Mouse (Mus musculus) hindbrain, embryonic 15.5 days (tissue): ENCODE data around the gene D13Ertd608e. TPM values are rescaled to one million over a fixed set of nuclear protein-coding genes. Genes with fewer than 3 reads are reported as not detected.
A peak's percentile ranks its signal among the peaks of the same experiment; 100 is the strongest.
"Not testable (repeated sequence)": the region's sequence is repeated elsewhere in the genome, so short reads cannot be mapped to it uniquely, and the experiment has no call there.

Experiments used
- ATAC-seq: fragments of 200-750 bp; cut with Nextera tagmentation; 2 replicates; pipeline ENCODE4 v1.8.0; 2017; ENCODE audit warnings: low read depth, moderate number of reproducible peaks, moderate TSS enrichment; ENCODE audit not compliant: low FRiP score
- H3K27ac ChIP-seq: fragments of 300-500 bp; sonication (generic); replicated peaks from 2 replicates; pipeline ENCODE4 v1.5.1; 2015; ENCODE audit warnings: mild to moderate bottlenecking, inconsistent platforms
- H3K27me3 ChIP-seq: fragments of 300-500 bp; sonication (generic); 2 replicates; pipeline ENCODE4 v1.6.1; 2015; ENCODE audit warnings: control low read depth, inconsistent platforms
- H3K36me3 ChIP-seq: fragments of 300-500 bp; sonication (generic); 2 replicates; pipeline ENCODE4 v1.6.1; 2015; ENCODE audit warnings: control low read depth, inconsistent platforms
- H3K4me1 ChIP-seq: fragments of 300-500 bp; sonication (generic); replicated peaks from 2 replicates; pipeline ENCODE4 v1.6.1; 2015; ENCODE audit warnings: control low read depth, inconsistent platforms
- H3K4me2 ChIP-seq: fragments of 300-500 bp; sonication (generic); 2 replicates; pipeline ENCODE4 v1.6.1; 2015; ENCODE audit warnings: moderate library complexity, mild to moderate bottlenecking, inconsistent platforms
- H3K4me3 ChIP-seq: fragments of 300-500 bp; sonication (generic); 2 replicates; pipeline ENCODE4 v1.5.1; 2015; ENCODE audit warnings: mild to moderate bottlenecking, inconsistent platforms
- H3K9ac ChIP-seq: fragments of 300-500 bp; sonication (generic); 2 replicates; pipeline ENCODE4 v1.6.1; 2015; ENCODE audit warnings: inconsistent platforms
- H3K9me3 ChIP-seq: fragments of 300-500 bp; sonication (generic); 2 replicates; pipeline ENCODE4 v1.6.1; 2016; ENCODE audit warnings: control low read depth, inconsistent platforms
- WGBS: fragments of 180-500 bp; shearing (Covaris S2); methylation state at CpG from one replicate; pipeline ENCODE4 v1.1.7; 2015; 5-methylcytosine and 5-hydroxymethylcytosine counted together
- polyA plus RNA-seq: library from polyadenylated mRNA; unstranded; fragments of >200 nt; fragmentation: Nextera tagmentation; extraction: Ambion mirVana; gene quantifications from 2 replicates; pipeline ENCODE4 v1.2.1, GENCODE M21; 2015

D13Ertd608e gene
- polyA plus RNA-seq, result not detected in 2 replicates

GRCm38 (mm10) chr13:119835320-119836056 is at the start of gene D13Ertd608e:
D13Ertd608e (plus strand) TSS chr13:119836006.
- H3K4me2 ChIP-seq, result peak within 1 kb of the TSS; percentile 50
- not testable (repeated sequence) for H3K9me3 ChIP-seq
- 15% methylated on average over 19 of the region's 25 CpGs for WGBS

GRCm38 (mm10) chr13:119789851-119790717 is 45.7 kb upstream of the D13Ertd608e start:
- H3K4me3 ChIP-seq, result peak overlapping the region; percentile 91
- 2% methylated on average over 52 of the region's 66 CpGs for WGBS
- H3K9me3 ChIP-seq, result no peaks in the 10 kb centered on the region
- H3K27ac ChIP-seq, result peak overlapping the region; percentile 99
- H3K27me3 ChIP-seq, result no peaks in the 10 kb centered on the region
- H3K4me1 ChIP-seq, result peaks cover 22% of the 10 kb centered on the region
- peak; percentile 81 for ATAC-seq
- H3K36me3 ChIP-seq, result peaks cover 23% of the 10 kb centered on the region
- peak overlapping the region; percentile 59 for H3K4me2 ChIP-seq
- H3K9ac ChIP-seq, result peak overlapping the region; percentile 89

More at GRCm38 (mm10) chr13:119835320-119836056, at the start of gene D13Ertd608e:
- not testable (repeated sequence) for H3K36me3 ChIP-seq, H3K4me1 ChIP-seq, H3K27ac ChIP-seq, H3K9ac ChIP-seq, H3K27me3 ChIP-seq
- peak; percentile 49 for ATAC-seq
- H3K4me3 ChIP-seq, result peak within 1 kb of the TSS; percentile 31

- peak within 1 kb of the TSS; percentile 67 for H3K4me2 ChIP-seq
- under 1% methylated on average over 76 of the region's 86 CpGs for WGBS
- peak within 1 kb of the TSS; percentile 91 for H3K4me3 ChIP-seq
- peak; percentile 97 for ATAC-seq
- H3K27me3 ChIP-seq, result no peaks in the 10 kb centered on the region
- H3K36me3 ChIP-seq, result peaks cover 15% of the 10 kb centered on the region
- H3K9me3 ChIP-seq, result no peaks in the 10 kb centered on the region
- H3K9ac ChIP-seq, result peak within 1 kb of the TSS; percentile 90
- H3K4me1 ChIP-seq, result peaks cover 22% of the 10 kb centered on the region
- peak within 1 kb of the TSS; percentile 99 for H3K27ac ChIP-seq
Observed at GRCm38 (mm10) chr13:119790761-119791579, 44.8 kb upstream of the D13Ertd608e start, which contains the start of gene Zfp131. Zfp131 (minus strand) TSS chr13:119790889.

DNA sequence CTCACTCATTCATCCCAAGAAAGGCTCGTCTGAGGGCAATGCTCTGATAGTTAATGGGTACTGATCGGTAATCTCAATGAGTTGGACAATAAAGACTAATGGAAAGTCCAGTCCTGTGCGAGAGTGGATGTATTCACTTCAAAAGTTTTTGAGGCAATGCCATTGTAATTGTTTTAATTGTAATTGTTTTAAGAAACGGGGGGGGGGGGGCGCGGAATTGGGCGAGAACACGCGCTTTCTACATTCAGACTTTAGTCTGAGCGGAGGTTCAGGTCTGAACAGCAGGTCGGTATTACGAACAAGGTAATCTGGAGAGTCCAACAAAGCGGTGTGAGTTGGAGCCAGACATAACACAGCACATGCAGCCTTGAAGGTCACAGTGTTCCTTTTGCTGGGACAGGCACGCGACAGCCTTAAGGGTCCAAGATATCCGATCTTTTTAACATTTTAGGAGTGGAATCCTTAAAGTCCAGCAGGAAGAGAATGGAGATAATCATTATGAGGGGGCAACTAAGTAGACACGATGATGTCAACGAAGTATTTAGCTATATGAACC is 44.1 kb upstream of the D13Ertd608e start:
- Histone ChIP-seq H3K4me3 (peak overlapping the region; percentile 91), H3K27me3 (no peaks in the 10 kb centered on the region), H3K4me2 (peak overlapping the region; percentile 67), H3K9me3 (no peaks in the 10 kb centered on the region), H3K4me1 (peaks cover 22% of the 10 kb centered on the region), H3K9ac (peak overlapping the region; percentile 90), H3K36me3 (peaks cover 12% of the 10 kb centered on the region), H3K27ac (peak overlapping the region; percentile 99)
- ATAC-seq, result no peak
- 3% methylated on average over 16 of the region's 18 CpGs for WGBS

DNA sequence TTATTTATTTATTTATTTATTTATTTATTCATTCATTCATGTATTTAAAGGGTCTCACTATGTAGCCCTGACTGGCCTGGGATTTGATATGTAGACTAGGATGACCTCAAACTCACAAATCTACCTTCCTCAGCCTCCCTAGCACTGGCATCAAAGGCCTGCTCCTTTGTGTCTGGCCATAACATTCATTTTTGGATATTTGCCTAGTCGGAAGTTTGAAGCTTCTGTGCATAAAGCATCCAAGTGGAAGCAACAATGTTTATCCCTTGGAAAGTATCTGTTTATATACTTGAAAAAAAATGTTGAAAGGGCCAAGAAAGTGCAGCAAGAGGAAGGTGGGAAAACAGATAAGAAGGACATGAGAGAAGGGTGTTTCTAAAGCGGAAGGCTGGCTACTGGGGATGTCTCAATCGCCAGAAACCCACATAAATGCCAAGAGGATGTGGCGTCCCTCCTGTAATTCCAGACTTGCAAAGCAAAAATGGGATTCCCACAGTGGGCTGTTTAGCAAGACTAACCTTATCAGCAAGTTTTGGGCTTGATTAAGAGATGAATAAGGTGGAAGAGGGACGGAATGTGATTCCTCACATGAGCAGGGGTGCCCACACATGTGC is 42.9 kb upstream of the D13Ertd608e start:
- peaks cover 3% of the 10 kb centered on the region; the same call in 1 of the 2 replicates for H3K36me3 ChIP-seq
- H3K27ac ChIP-seq, result no peak overlapping the region
- ATAC-seq, result no peak
- H3K9ac ChIP-seq, result no peak overlapping the region
- H3K27me3 ChIP-seq, result no peaks in the 10 kb centered on the region
- WGBS, result 82% methylated on average over 5 of the region's 5 CpGs
- H3K9me3 ChIP-seq, result no peaks in the 10 kb centered on the region
- H3K4me3 ChIP-seq, result no peak overlapping the region
- no peak overlapping the region for H3K4me2 ChIP-seq
- H3K4me1 ChIP-seq, result peaks cover 22% of the 10 kb centered on the region

DNA sequence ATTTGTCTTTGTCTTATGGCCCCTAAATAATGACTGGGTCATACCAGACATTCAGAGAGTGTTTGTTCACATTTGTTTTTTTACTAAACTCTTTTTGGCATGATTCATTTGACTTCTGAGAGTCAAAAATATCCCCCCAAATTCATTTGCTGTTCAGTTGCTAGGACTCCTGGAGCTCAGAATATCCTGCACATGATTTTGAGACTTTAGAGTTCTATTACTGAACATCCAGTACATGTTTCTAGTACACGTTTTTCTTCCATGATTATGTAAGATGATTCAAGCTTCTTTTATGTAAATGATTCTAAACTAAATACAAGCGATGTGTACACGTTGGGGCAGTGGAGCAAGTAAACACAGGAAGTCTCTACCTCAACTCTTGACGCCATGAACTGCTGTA is 38.1 kb upstream of the D13Ertd608e start:
- no peak overlapping the region for H3K27ac ChIP-seq
- no peak for ATAC-seq
- 73% methylated on average over 4 of the region's 4 CpGs for WGBS

GRCm38 (mm10) chr13:119808937-119809336 is 26.9 kb upstream of the D13Ertd608e start:
- Histone ChIP-seq H3K4me2 (no peak overlapping the region), H3K9me3 (no peaks in the 10 kb centered on the region), H3K36me3 (no peaks in the 10 kb centered on the region), H3K4me1 (no peaks in the 10 kb centered on the region), H3K4me3 (no peak overlapping the region), H3K27me3 (no peaks in the 10 kb centered on the region), H3K27ac (no peak overlapping the region), H3K9ac (no peak overlapping the region)
- 80% methylated on average over 2 of the region's 2 CpGs for WGBS
- no peak for ATAC-seq

More for the DNA sequence above, 38.1 kb upstream of the D13Ertd608e start:
- Histone ChIP-seq H3K9ac (no peak overlapping the region), H3K4me3 (no peak overlapping the region), H3K27me3 (no peaks in the 10 kb centered on the region), H3K4me1 (no peaks in the 10 kb centered on the region), H3K9me3 (no peaks in the 10 kb centered on the region), H3K4me2 (no peak overlapping the region), H3K36me3 (no peaks in the 10 kb centered on the region)

- ATAC-seq, result no peak
- no peak overlapping the region for H3K9ac ChIP-seq
- no peak overlapping the region for H3K4me2 ChIP-seq
- no peak overlapping the region for H3K4me3 ChIP-seq
- H3K27ac ChIP-seq, result no peak overlapping the region
- no peaks in the 10 kb centered on the region for H3K9me3 ChIP-seq
- WGBS, result 88% methylated on average over 9 of the region's 9 CpGs
- no peaks in the 10 kb centered on the region for H3K36me3 ChIP-seq
- H3K27me3 ChIP-seq, result no peaks in the 10 kb centered on the region
- H3K4me1 ChIP-seq, result no peaks in the 10 kb centered on the region
Observed at GRCm38 (mm10) chr13:119810031-119810430, 25.8 kb upstream of the D13Ertd608e start.

GRCm38 (mm10) chr13:119816798-119817197 is 19.0 kb upstream of the D13Ertd608e start:
- H3K36me3 ChIP-seq, result no peaks in the 10 kb centered on the region
- H3K4me3 ChIP-seq, result no peak overlapping the region
- H3K9me3 ChIP-seq, result no peaks in the 10 kb centered on the region
- H3K4me1 ChIP-seq, result no peaks in the 10 kb centered on the region
- H3K27ac ChIP-seq, result no peak overlapping the region
- no peaks in the 10 kb centered on the region for H3K27me3 ChIP-seq
- H3K9ac ChIP-seq, result no peak overlapping the region
- ATAC-seq, result no peak
- 58% methylated on average over 8 of the region's 8 CpGs for WGBS
- H3K4me2 ChIP-seq, result no peak overlapping the region

- WGBS, result 21% methylated on average over 2 of the region's 2 CpGs
Observed at GRCm38 (mm10) chr13:119817579-119818206, 18.1 kb upstream of the D13Ertd608e start.

GRCm38 (mm10) chr13:119830116-119830515 is 5.7 kb upstream of the D13Ertd608e start, which contains the start of gene AF067063:
AF067063 (minus strand) TSS chr13:119830216.
- not testable (repeated sequence) for H3K4me3 ChIP-seq, H3K9me3 ChIP-seq, H3K4me1 ChIP-seq, H3K27ac ChIP-seq, H3K36me3 ChIP-seq, H3K27me3 ChIP-seq, ATAC-seq, H3K9ac ChIP-seq, H3K4me2 ChIP-seq

More at GRCm38 (mm10) chr13:119817579-119818206, 18.1 kb upstream of the D13Ertd608e start:
- no peak for ATAC-seq
- H3K4me1 ChIP-seq, result no peaks in the 10 kb centered on the region
- H3K27ac ChIP-seq, result no peak overlapping the region
- H3K4me3 ChIP-seq, result no peak overlapping the region
- no peak overlapping the region for H3K4me2 ChIP-seq
- no peaks in the 10 kb centered on the region for H3K9me3 ChIP-seq
- H3K9ac ChIP-seq, result no peak overlapping the region
- no peaks in the 10 kb centered on the region for H3K27me3 ChIP-seq
- no peaks in the 10 kb centered on the region for H3K36me3 ChIP-seq
